Mouse (Mus musculus) myocyte (in vitro differentiated cells): ENCODE measurements around the gene Trmt5. TPM values are rescaled to one million over a fixed set of nuclear protein-coding genes. Genes with fewer than 3 reads are reported as not detected.
A peak's percentile ranks its signal among the peaks of the same experiment; 100 is the strongest.

Experiments
- H3K27me3 ChIP-seq: one replicate; pipeline ENCODE4 v1.6.1; 2011; ENCODE audit not compliant: control insufficient read depth, insufficient read depth, insufficient read length
- H3K36me3 ChIP-seq: one replicate; pipeline ENCODE4 v1.6.1; 2011; ENCODE audit not compliant: control insufficient read depth, insufficient read depth
- H3K4me2 ChIP-seq: one replicate; pipeline ENCODE4 v1.6.1; 2011; ENCODE audit warnings: low read depth, control low read depth
- H3K4me3 ChIP-seq: one replicate; pipeline ENCODE4 v1.5.1; 2011; ENCODE audit warnings: mild to moderate bottlenecking, control low read depth, moderate library complexity
- H3K79me2 ChIP-seq: one replicate; pipeline ENCODE4 v1.6.1; 2011; ENCODE audit not compliant: control insufficient read depth, insufficient read depth
- H3ac ChIP-seq: one replicate; pipeline ENCODE4 v1.6.1; 2011; ENCODE audit not compliant: control insufficient read depth, insufficient read length
- CEBPB ChIP-seq: IDR thresholded peaks from 2 replicates; pipeline ENCODE4 v1.6.1; 2011; ENCODE audit warnings: mild to moderate bottlenecking, moderate library complexity; ENCODE audit not compliant: poor library complexity, insufficient read depth, severe bottlenecking
- E2F4 ChIP-seq: IDR thresholded peaks from one replicate; pipeline ENCODE4 v1.6.1; 2011; ENCODE audit warnings: mild to moderate bottlenecking, control low read depth, moderate library complexity; ENCODE audit not compliant: insufficient read depth
- MAX ChIP-seq: IDR thresholded peaks from one replicate; pipeline ENCODE4 v1.6.1; 2011; ENCODE audit warnings: low read depth, mild to moderate bottlenecking, control low read depth
- MYOD1 ChIP-seq, 3 experiments: IDR thresholded peaks; one replicate each; pipeline ENCODE4 v1.6.1; 2011; ENCODE audit warnings: control low read depth in 2 of 3, low read depth in 2 of 3, mild to moderate bottlenecking in 2 of 3, moderate library complexity in 1 of 3; ENCODE audit not compliant: insufficient read length in 2 of 3, control insufficient read depth in 1 of 3
- MYOG ChIP-seq, 3 experiments: IDR thresholded peaks; one replicate each; pipeline ENCODE4 v1.6.1; 2011; ENCODE audit warnings: control low read depth in 2 of 3, low read depth in 2 of 3, mild to moderate bottlenecking in 2 of 3; ENCODE audit not compliant: insufficient read length in 2 of 3, control insufficient read depth in 1 of 3, insufficient read depth in 1 of 3
- POLR2A ChIP-seq: IDR thresholded peaks from one replicate; pipeline ENCODE4 v1.6.1; 2011; ENCODE audit warnings: low read depth, mild to moderate bottlenecking, control low read depth, moderate library complexity; ENCODE audit not compliant: insufficient read length
- POLR2AphosphoS2 ChIP-seq: IDR thresholded peaks from one replicate; pipeline ENCODE4 v1.6.1; 2011; ENCODE audit warnings: low read depth, control low read depth; ENCODE audit not compliant: insufficient read length
- REST ChIP-seq: IDR thresholded peaks from one replicate; pipeline ENCODE4 v1.6.1; 2011; ENCODE audit warnings: mild to moderate bottlenecking, control low read depth, moderate library complexity; ENCODE audit not compliant: insufficient read depth, insufficient read length
- SRF ChIP-seq: IDR thresholded peaks from one replicate; pipeline ENCODE4 v1.6.1; 2011; ENCODE audit warnings: low read depth; ENCODE audit not compliant: control insufficient read depth, insufficient read length
- TCF12 ChIP-seq: IDR thresholded peaks from one replicate; pipeline ENCODE4 v1.6.1; 2011; ENCODE audit warnings: mild to moderate bottlenecking, control low read depth; ENCODE audit not compliant: poor library complexity, insufficient read depth, severe bottlenecking
- TCF3 ChIP-seq: IDR thresholded peaks from one replicate; pipeline ENCODE4 v1.6.1; 2011; ENCODE audit warnings: low read depth, control low read depth; ENCODE audit not compliant: insufficient read length
- USF1 ChIP-seq: IDR thresholded peaks from one replicate; pipeline ENCODE4 v1.6.1; 2011; ENCODE audit warnings: low read depth, mild to moderate bottlenecking, control low read depth, moderate library complexity
- polyA plus RNA-seq: library from polyadenylated mRNA; unstranded; fragments of >200 nt; fragmentation: generic; extraction: Trizol; gene quantifications from one replicate; pipeline ENCODE4 v1.2.1, GENCODE M21; 2012; ENCODE audit warnings: missing spikeins

Gene Trmt5
- polyA plus RNA-seq, 1 experiment: 8.0 TPM

GRCm38 (mm10) chr12:73324180-73324586, 37.7 kb upstream of the Trmt5 start:
- Histone ChIP-seq H3K4me3 (no peak overlapping the region), H3K27me3 (no peaks in the 10 kb centered on the region), H3ac (no peak overlapping the region), H3K36me3 (no peaks in the 10 kb centered on the region), H3K79me2 (no peaks in the 10 kb centered on the region), H3K4me2 (peak overlapping the region; percentile 78)
- TF ChIP-seq USF1 (no peak), TCF12 (peak; percentile 36), MAX (no peak), POLR2AphosphoS2 (no peak), MYOD1 (IDR thresholded peaks at IDR 0.05; ENCODE audit: control insufficient read depth in 1 of 3, insufficient read length in 2 of 3, low read depth in 2 of 3) (peak; percentile 3 to 78 (median 77)), SRF (no peak), TCF3 (no peak), MYOG (IDR thresholded peaks at IDR 0.05; ENCODE audit: control insufficient read depth in 1 of 3, insufficient read depth in 1 of 3, insufficient read length in 2 of 3, low read depth in 2 of 3) (peak in 2 of 3 experiments; percentile 43 to 66), CEBPB (0 out of 2 replicates have a peak, but pooled peaks have one; percentile 6), E2F4 (no peak), POLR2A (no peak), REST (no peak)

GRCm38 (mm10) chr12:73317706-73318686, 31.5 kb upstream of the Trmt5 start:
- Histone ChIP-seq H3K4me2 (no peak overlapping the region), H3ac (no peak overlapping the region), H3K79me2 (no peaks in the 10 kb centered on the region), H3K27me3 (no peaks in the 10 kb centered on the region), H3K36me3 (peaks cover 12% of the 10 kb centered on the region), H3K4me3 (no peak overlapping the region)
- no peak for TF ChIP-seq POLR2A
- TF ChIP-seq TCF3: no peak
- TF ChIP-seq MYOD1 (IDR thresholded peaks at IDR 0.05; ENCODE audit: control insufficient read depth in 1 of 3, insufficient read length in 2 of 3, low read depth in 2 of 3): no peak
- no peak for TF ChIP-seq MAX
- TF ChIP-seq MYOG (IDR thresholded peaks at IDR 0.05; ENCODE audit: control insufficient read depth in 1 of 3, insufficient read depth in 1 of 3, insufficient read length in 2 of 3, low read depth in 2 of 3): no peak
- no peak for TF ChIP-seq SRF
- TF ChIP-seq REST: no peak
- no peak for TF ChIP-seq E2F4
- no peak for TF ChIP-seq POLR2AphosphoS2
- TF ChIP-seq TCF12: no peak
- TF ChIP-seq CEBPB: no peak
- TF ChIP-seq USF1: no peak

GRCm38 (mm10) chr12:73308711-73309110, 22.2 kb upstream of the Trmt5 start:
- no peak overlapping the region for H3ac ChIP-seq
- H3K36me3 ChIP-seq: peaks cover 12% of the 10 kb centered on the region
- H3K4me2 ChIP-seq: peak overlapping the region; percentile 82
- H3K4me3 ChIP-seq: no peak overlapping the region
- H3K79me2 ChIP-seq: peaks cover 10% of the 10 kb centered on the region
- no peaks in the 10 kb centered on the region for H3K27me3 ChIP-seq
- no peak for TF ChIP-seq MAX
- no peak for TF ChIP-seq E2F4
- TF ChIP-seq MYOG (IDR thresholded peaks at IDR 0.05; ENCODE audit: control insufficient read depth in 1 of 3, insufficient read depth in 1 of 3, insufficient read length in 2 of 3, low read depth in 2 of 3): no peak
- no peak for TF ChIP-seq USF1
- no peak for TF ChIP-seq POLR2A
- TF ChIP-seq TCF3: no peak
- TF ChIP-seq REST: no peak
- TF ChIP-seq CEBPB: no peak
- TF ChIP-seq TCF12: no peak
- TF ChIP-seq POLR2AphosphoS2: no peak
- no peak for TF ChIP-seq SRF
- TF ChIP-seq MYOD1 (IDR thresholded peaks at IDR 0.05; ENCODE audit: control insufficient read depth in 1 of 3, insufficient read length in 2 of 3, low read depth in 2 of 3): no peak

GRCm38 (mm10) chr12:73307750-73308149, 21.2 kb upstream of the Trmt5 start:
- H3K27me3 ChIP-seq: no peaks in the 10 kb centered on the region
- H3K4me3 ChIP-seq: no peak overlapping the region
- TF ChIP-seq CEBPB: peak; percentile 40; the same call in 1 of the 2 replicates
- TF ChIP-seq POLR2A: no peak
- H3K4me2 ChIP-seq: peak overlapping the region; percentile 82
- peaks cover 14% of the 10 kb centered on the region for H3K79me2 ChIP-seq
- H3ac ChIP-seq: no peak overlapping the region
- H3K36me3 ChIP-seq: peaks cover 12% of the 10 kb centered on the region
